9 mouse cellular contexts compared by ENCODE assay signal in genomic region chr15:98632921-98633320, GRCm38 (mm10). TPM values are rescaled to one million over a fixed set of nuclear protein-coding genes. Genes with fewer than 3 reads are reported as not detected.
A peak's percentile ranks its signal among the peaks of the same experiment; 100 is the strongest.
DNase-seq lines count a peak whose midpoint lies in the region; ATAC-seq and TF ChIP-seq lines count a peak whose summit lies in the region.
"Had no signal": no experiment of that assay in that cellular context is flagged by ENCODE, and none has a peak within 500 bp of the region (broad histone marks: within the 10 kb centered on the region; RNA-seq: fewer than 3 reads in every experiment).

No protein-coding gene starts in this region.

- H3K36me3 ChIP-seq in heart, embryonic 14.5 days (ENCODE audit: control insufficient read depth, insufficient read depth, low read length) = no peaks in the 10 kb centered on the region
- no peaks in the 10 kb centered on the region for H3K36me3 ChIP-seq in heart, adult 2 months (ENCODE audit: control insufficient read depth, insufficient read depth, low read length)
- H3K36me3 ChIP-seq in hindbrain, embryonic 16.5 days (ENCODE audit: control insufficient read depth, insufficient read depth, low read length) = no peaks in the 10 kb centered on the region
- no peaks in the 10 kb centered on the region; the same call in 1 of the 2 replicates for H3K36me3 ChIP-seq in neural tube, embryonic 12.5 days
- H3K36me3 ChIP-seq: G1E had no signal

- no peak overlapping the region for H3K9ac ChIP-seq in heart, embryonic 14.5 days (ENCODE audit: low read length)
- no peak overlapping the region for H3K9ac ChIP-seq in heart, adult 2 months (ENCODE audit: low read depth, low read length)
- H3K9ac ChIP-seq in hindbrain, embryonic 16.5 days (ENCODE audit: low read depth, low read length) = peak overlapping the region; percentile 66
- H3K9ac ChIP-seq in neural tube, embryonic 12.5 days = peak overlapping the region; percentile 92

- no peak for DNase-seq in heart, adult 2 months
- no peak for DNase-seq in urinary bladder, postnatal 25 days (ENCODE audit: low spot score)
- DNase-seq in urinary bladder, adult 2 months (ENCODE audit: low spot score) = no peak
- no peak for DNase-seq in frontal cortex, postnatal 36 days (ENCODE audit: low spot score in 2 of 2)

- ATAC-seq in heart, embryonic 14.5 days (ENCODE audit: insufficient number of reproducible peaks, insufficient read depth, low FRiP score, low read depth) = no peak
- ATAC-seq in hindbrain, embryonic 16.5 days = no peak
- ATAC-seq in neural tube, embryonic 12.5 days (ENCODE audit: low FRiP score, low read depth) = no peak

- H3K9me3 ChIP-seq in heart, embryonic 14.5 days (ENCODE audit: control insufficient read depth, low read length) = no peaks in the 10 kb centered on the region
- H3K9me3 ChIP-seq in hindbrain, embryonic 16.5 days (ENCODE audit: control insufficient read depth, low read length) = no peaks in the 10 kb centered on the region
- no peaks in the 10 kb centered on the region for H3K9me3 ChIP-seq in neural tube, embryonic 12.5 days
- H3K9me3 ChIP-seq: G1E had no signal

- 3% methylated on average over 4 of the region's 4 CpGs for WGBS in heart, embryonic 14.5 days
- 6% methylated on average over 4 of the region's 4 CpGs for WGBS in heart, adult 2 months
- WGBS in hindbrain, embryonic 16.5 days = 1% methylated on average over 4 of the region's 4 CpGs
- 0% methylated on average over 4 of the region's 4 CpGs for WGBS in neural tube, embryonic 12.5 days

- peaks cover 51% of the 10 kb centered on the region for H3K27me3 ChIP-seq in heart, embryonic 14.5 days (ENCODE audit: control insufficient read depth, insufficient read depth, low read length)
- peaks cover 5% of the 10 kb centered on the region; the same call in 1 of the 2 replicates for H3K27me3 ChIP-seq in heart, adult 2 months (ENCODE audit: control insufficient read depth, insufficient read depth, low read length)
- H3K27me3 ChIP-seq in hindbrain, embryonic 16.5 days (replicated peaks; ENCODE audit: control insufficient read depth, insufficient read depth, low read length) = peaks cover 4% of the 10 kb centered on the region
- H3K27me3 ChIP-seq in neural tube, embryonic 12.5 days (replicated peaks) = peaks cover 40% of the 10 kb centered on the region

- H3K27ac ChIP-seq in heart, embryonic 14.5 days (replicated peaks in 1 of 2; ENCODE audit: control insufficient read depth in 1 of 2, insufficient read depth in 1 of 2, low read depth in 2 of 2, low read length in 2 of 2) = no peak overlapping the region
- no peak overlapping the region for H3K27ac ChIP-seq in heart, adult 2 months
- no peak overlapping the region for H3K27ac ChIP-seq in cortical plate, adult 2 months (ENCODE audit: insufficient read depth, low read length)
- peak overlapping the region; percentile 74; the same call in 1 of the 2 replicates for H3K27ac ChIP-seq in hindbrain, embryonic 16.5 days (ENCODE audit: low read depth, low read length)
- 0 out of 2 replicates have a peak overlapping the region, but pooled peaks have one; percentile 42 for H3K27ac ChIP-seq in neural tube, embryonic 12.5 days

- H3K4me1 ChIP-seq in heart, embryonic 14.5 days (ENCODE audit: control insufficient read depth in 2 of 2, insufficient read depth in 2 of 2, low read length in 2 of 2) = peaks cover 27 to 49% of the 10 kb centered on the region in 2 experiments
- peaks cover 5% of the 10 kb centered on the region; the same call in 1 of the 2 replicates for H3K4me1 ChIP-seq in heart, adult 2 months (ENCODE audit: control insufficient read depth, insufficient read depth, low read length)
- peaks cover 7% of the 10 kb centered on the region; the same call in 1 of the 2 replicates for H3K4me1 ChIP-seq in cortical plate, adult 2 months (ENCODE audit: control insufficient read depth, insufficient read depth, low read length)
- peaks cover 63% of the 10 kb centered on the region for H3K4me1 ChIP-seq in hindbrain, embryonic 16.5 days (ENCODE audit: control insufficient read depth, insufficient read depth, low read depth, low read length)
- H3K4me1 ChIP-seq in neural tube, embryonic 12.5 days = peaks cover 79% of the 10 kb centered on the region

- no peak for TF ChIP-seq POLR2A in heart, adult 2 months (IDR thresholded peaks at IDR 0.05; ENCODE audit: insufficient read depth, low read depth, low read length)
- TF ChIP-seq POLR2A in cortical plate, adult 2 months (IDR thresholded peaks at IDR 0.05; ENCODE audit: extremely low read depth, insufficient read depth, low read length) = no peak

- TF ChIP-seq CTCF in heart, adult 2 months (IDR thresholded peaks at IDR 0.05) = no peak
- no peak for TF ChIP-seq CTCF in cortical plate, adult 2 months (IDR thresholded peaks at IDR 0.05; ENCODE audit: extremely low read depth, insufficient read depth, low read length)

- H3K79me2 ChIP-seq in heart, adult 2 months (replicated peaks; ENCODE audit: control insufficient read depth, insufficient read depth, low read length) = no peaks in the 10 kb centered on the region

- H3K4me2 ChIP-seq in heart, embryonic 14.5 days (ENCODE audit: low read length) = peak overlapping the region; percentile 95
- peak overlapping the region; percentile 84 for H3K4me2 ChIP-seq in hindbrain, embryonic 16.5 days (ENCODE audit: low read length)
- H3K4me2 ChIP-seq in neural tube, embryonic 12.5 days (replicated peaks) = peak overlapping the region; percentile 81

- intact Hi-C loops in heart, adult 2 months (cut with DNase I) = no loop called here

- peak overlapping the region in 1 of 2 experiments; percentile 30; a peak in 2 of 4 replicates for H3K4me3 ChIP-seq in heart, embryonic 14.5 days (ENCODE audit: control insufficient read depth in 1 of 2, insufficient read depth in 1 of 2, low read depth in 1 of 2, low read length in 2 of 2)
- no peak overlapping the region for H3K4me3 ChIP-seq in heart, adult 2 months
- H3K4me3 ChIP-seq in cortical plate, adult 2 months (ENCODE audit: insufficient read depth, low read length) = peak overlapping the region; percentile 71
- H3K4me3 ChIP-seq in hindbrain, embryonic 16.5 days (ENCODE audit: low read length) = peak overlapping the region; percentile 75
- H3K4me3 ChIP-seq in neural tube, embryonic 12.5 days = peak overlapping the region; percentile 88

- no peak for TF ChIP-seq EP300 in heart, adult 2 months (IDR thresholded peaks at IDR 0.05; ENCODE audit: insufficient read depth, low read depth, low read length)

RNA-seq across cellular contexts. Expression of gene Cacnb3, which starts 2.3 kb away (rescaled TPM):
- 6.1 and 6.6 TPM in 2 replicates for polyA plus RNA-seq in heart, embryonic 14.5 days (2014; fragmentation: Nextera tagmentation; extraction: Ambion mirVana)
- total RNA-seq in heart, adult 2 months (2021) = 1 to 10 TPM; 2.6 to 2.7 TPM
- 6.5 and 7.7 TPM in 2 replicates for polyA plus RNA-seq in heart, adult 2 months (2012; rRNA removed)
- 339 and 348 TPM in 2 replicates for polyA plus RNA-seq in cortical plate, adult 2 months (2012; rRNA removed)
- polyA plus RNA-seq in hindbrain, embryonic 16.5 days (2015; fragmentation: Nextera tagmentation; extraction: Ambion mirVana) = 129 and 141 TPM in 2 replicates
- 108 and 127 TPM in 2 replicates for polyA plus RNA-seq in neural tube, embryonic 12.5 days (2016; fragmentation: Nextera tagmentation; extraction: Ambion mirVana)
- polyA plus RNA-seq in urinary bladder, adult 2 months (2012; rRNA removed) = 75.2 and 79.8 TPM in 2 replicates

RNA-seq across cellular contexts. Expression of gene Adcy6, which starts 23.0 kb away (rescaled TPM):
- 35.2 and 43.7 TPM in 2 replicates for polyA plus RNA-seq in heart, embryonic 14.5 days (2014; fragmentation: Nextera tagmentation; extraction: Ambion mirVana)
- 100 to 1,000 TPM; 153 to 220 TPM for total RNA-seq in heart, adult 2 months (2021)
- polyA plus RNA-seq in heart, adult 2 months (2012; rRNA removed) = 136 and 211 TPM in 2 replicates
- polyA plus RNA-seq in cortical plate, adult 2 months (2012; rRNA removed) = 38.2 and 44.3 TPM in 2 replicates
- polyA plus RNA-seq in hindbrain, embryonic 16.5 days (2015; fragmentation: Nextera tagmentation; extraction: Ambion mirVana) = 9.1 and 10.1 TPM in 2 replicates
- 14.5 and 16.3 TPM in 2 replicates for polyA plus RNA-seq in neural tube, embryonic 12.5 days (2016; fragmentation: Nextera tagmentation; extraction: Ambion mirVana)
- polyA plus RNA-seq in urinary bladder, adult 2 months (2012; rRNA removed) = 43.2 and 53.3 TPM in 2 replicates
- polyA plus RNA-seq: G1E had no signal

RNA-seq across cellular contexts. Expression of gene Ddx23, which starts 29.8 kb away (rescaled TPM):
- polyA plus RNA-seq in heart, embryonic 14.5 days (2014; fragmentation: Nextera tagmentation; extraction: Ambion mirVana) = 16.9 and 18.2 TPM in 2 replicates
- 10 to 100 TPM; 47.9 to 55.4 TPM for total RNA-seq in heart, adult 2 months (2021)
- polyA plus RNA-seq in heart, adult 2 months (2012; rRNA removed) = 18.9 and 30.7 TPM in 2 replicates
- 53.4 and 60.5 TPM in 2 replicates for polyA plus RNA-seq in cortical plate, adult 2 months (2012; rRNA removed)
- 17.8 and 19.7 TPM in 2 replicates for polyA plus RNA-seq in hindbrain, embryonic 16.5 days (2015; fragmentation: Nextera tagmentation; extraction: Ambion mirVana)
- 16.4 and 23.2 TPM in 2 replicates for polyA plus RNA-seq in neural tube, embryonic 12.5 days (2016; fragmentation: Nextera tagmentation; extraction: Ambion mirVana)
- polyA plus RNA-seq in urinary bladder, adult 2 months (2012; rRNA removed) = 34.0 and 45.1 TPM in 2 replicates

RNA-seq across cellular contexts. Expression of gene Rnd1, which starts 44.3 kb away (rescaled TPM):
- 0.61 and 1.3 TPM in 2 replicates for polyA plus RNA-seq in heart, embryonic 14.5 days (2014; fragmentation: Nextera tagmentation; extraction: Ambion mirVana)
- total RNA-seq in heart, adult 2 months (2021) = 1 to 10 TPM; 1.1 to 1.3 TPM
- 2.6 and 3.3 TPM in 2 replicates for polyA plus RNA-seq in heart, adult 2 months (2012; rRNA removed)
- 34.5 and 37.4 TPM in 2 replicates for polyA plus RNA-seq in cortical plate, adult 2 months (2012; rRNA removed)
- 12.6 and 16.7 TPM in 2 replicates for polyA plus RNA-seq in hindbrain, embryonic 16.5 days (2015; fragmentation: Nextera tagmentation; extraction: Ambion mirVana)
- 7.8 and 9.7 TPM in 2 replicates for polyA plus RNA-seq in neural tube, embryonic 12.5 days (2016; fragmentation: Nextera tagmentation; extraction: Ambion mirVana)
- 2.1 and 3.0 TPM in 2 replicates for polyA plus RNA-seq in urinary bladder, adult 2 months (2012; rRNA removed)

Comparison
In these comparisons a context has a peak if more than half of its experiments do, and no peak if none do; other contexts are left out.
1. H3K27ac ChIP-seq: peak in hindbrain, embryonic 16.5 days (single experiment) and neural tube, embryonic 12.5 days (single experiment); none in heart, embryonic 14.5 days (0 of 2), heart, adult 2 months (single experiment) and cortical plate, adult 2 months (single experiment).
2. H3K9ac ChIP-seq: peak in hindbrain, embryonic 16.5 days (single experiment) and neural tube, embryonic 12.5 days (single experiment); none in heart, embryonic 14.5 days (single experiment) and heart, adult 2 months (single experiment).
3. Peak in every context shown above with its lines, with median percentiles within 50 percentile points of each other: H3K4me2 ChIP-seq.